Mouse (Mus musculus): Measurements from ENCODE around the gene Nr6a1.

GRCm38 (mm10) chr2:38831976-38832375 is 95.5 kb downstream of the Nr6a1 start:
- TF ChIP-seq CTCF (IDR thresholded peaks at IDR 0.05; ENCODE audit: low read depth, low read length) (no peak), GATA2 (IDR thresholded peaks at IDR 0.05; ENCODE audit: borderline replicate concordance, low read depth, low read length) (no peak)
